Mouse (Mus musculus) midbrain, embryonic 15.5 days (tissue): Measurements from ENCODE around the gene Pik3r2. TPM values are rescaled to one million over a fixed set of nuclear protein-coding genes. Genes with fewer than 3 reads are reported as not detected.
A peak's percentile ranks its signal among the peaks of the same experiment; 100 is the strongest.

Experiments
- ATAC-seq: fragments of 200-750 bp; cut with Nextera tagmentation; replicated peaks from 2 replicates; pipeline ENCODE4 v1.8.0; 2017; ENCODE audit warnings: moderate TSS enrichment
- H3K27ac ChIP-seq: fragments of 300-500 bp; sonication (generic); 2 replicates; pipeline ENCODE4 v1.5.1; 2015; ENCODE audit warnings: mild to moderate bottlenecking, inconsistent platforms
- H3K27me3 ChIP-seq: fragments of 300-500 bp; sonication (generic); replicated peaks from 2 replicates; pipeline ENCODE4 v1.6.1; 2015; ENCODE audit warnings: inconsistent platforms
- H3K36me3 ChIP-seq: fragments of 300-500 bp; sonication (generic); replicated peaks from 2 replicates; pipeline ENCODE4 v1.6.1; 2015; ENCODE audit warnings: inconsistent platforms
- H3K4me1 ChIP-seq: fragments of 300-500 bp; sonication (generic); 2 replicates; pipeline ENCODE4 v1.6.1; 2015; ENCODE audit warnings: inconsistent platforms
- H3K4me2 ChIP-seq: fragments of 300-500 bp; sonication (generic); 2 replicates; pipeline ENCODE4 v1.6.1; 2015; ENCODE audit warnings: inconsistent platforms, mild to moderate bottlenecking, moderate library complexity
- H3K4me3 ChIP-seq: fragments of 300-500 bp; sonication (generic); 2 replicates; pipeline ENCODE4 v1.5.1; 2015; ENCODE audit warnings: mild to moderate bottlenecking, inconsistent platforms
- H3K9ac ChIP-seq: fragments of 300-500 bp; sonication (generic); 2 replicates; pipeline ENCODE4 v1.6.1; 2015; ENCODE audit warnings: mild to moderate bottlenecking, inconsistent platforms
- H3K9me3 ChIP-seq: fragments of 300-500 bp; sonication (generic); 2 replicates; pipeline ENCODE4 v1.6.1; 2016; ENCODE audit warnings: inconsistent platforms
- WGBS: fragments of 180-500 bp; shearing (Covaris S2); methylation state at CpG from one replicate; pipeline ENCODE4 v1.1.7; 2015; ENCODE audit warnings: mixed read lengths; 5-methylcytosine and 5-hydroxymethylcytosine counted together
- polyA plus RNA-seq: library from polyadenylated mRNA; unstranded; fragments of >200 nt; fragmentation: Nextera tagmentation; extraction: Ambion mirVana; gene quantifications from 2 replicates; pipeline ENCODE4 v1.2.1, GENCODE M21; 2015

The Pik3r2 gene
- polyA plus RNA-seq, 1 experiment from 2014 or later, result 113 TPM

DNA sequence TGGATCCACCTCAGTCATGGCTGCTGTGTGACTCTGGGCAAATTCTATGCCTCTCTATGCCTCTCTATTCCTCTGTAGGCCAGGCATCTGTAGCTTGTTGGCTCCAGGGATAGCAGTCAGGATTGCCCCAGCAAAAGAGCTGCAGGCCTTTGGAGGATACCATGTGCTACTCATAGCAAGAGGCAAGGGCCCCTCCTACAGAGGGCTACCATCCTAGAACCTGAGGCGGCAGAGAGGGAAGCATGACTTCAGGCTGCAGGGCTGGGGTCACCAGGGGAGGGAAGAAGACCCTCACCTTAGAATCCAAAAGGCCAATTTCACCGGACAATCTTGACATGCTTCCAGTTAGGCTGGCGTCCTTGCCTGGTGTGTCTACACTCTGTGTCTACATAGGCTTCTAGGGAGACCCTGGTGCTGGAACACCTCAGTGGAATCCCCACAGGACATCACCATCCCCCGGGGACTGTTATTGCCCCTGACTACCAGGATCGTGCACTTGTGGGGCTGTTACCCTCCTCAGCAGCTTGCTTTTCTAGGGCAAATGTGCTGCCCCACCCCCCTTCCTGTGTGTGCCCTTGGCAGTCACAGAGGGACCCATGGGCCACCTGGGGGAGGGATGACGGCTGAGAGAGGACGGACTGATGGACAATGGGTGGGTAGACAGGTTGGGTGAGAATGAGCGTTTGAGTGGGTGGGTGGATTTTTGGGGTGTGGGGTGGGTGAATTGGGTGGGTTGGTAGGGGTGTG lies 32.6 kb upstream of the Pik3r2 start:
- ATAC-seq, result no peak
- Histone ChIP-seq H3K27ac (no peak overlapping the region), H3K9ac (no peak overlapping the region), H3K9me3 (no peaks in the 10 kb centered on the region), H3K36me3 (no peaks in the 10 kb centered on the region), H3K27me3 (peaks cover 27% of the 10 kb centered on the region), H3K4me3 (no peak overlapping the region), H3K4me1 (peaks cover 11% of the 10 kb centered on the region), H3K4me2 (no peak overlapping the region)
- WGBS, result 80% methylated on average over 8 of the region's 8 CpGs

DNA sequence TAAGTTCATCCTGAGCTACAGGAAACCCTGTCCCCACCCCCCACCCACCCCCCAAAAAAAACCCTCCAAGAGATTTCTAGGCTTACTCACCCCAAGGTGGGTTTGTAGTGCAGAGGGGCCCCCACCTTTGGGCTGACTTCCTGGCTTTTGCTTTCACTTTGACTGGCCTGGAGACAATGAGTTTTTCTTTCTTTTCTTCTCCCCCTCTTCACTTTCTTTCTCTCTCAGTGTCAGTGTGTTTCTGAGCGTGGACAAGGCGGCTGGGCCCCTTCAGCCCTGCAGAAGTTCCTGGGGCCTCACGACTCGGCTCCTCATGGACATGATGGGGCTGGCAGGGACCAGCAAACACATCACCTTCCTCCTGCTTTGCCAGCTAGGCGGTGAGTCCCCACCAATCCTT lies 31.7 kb upstream of the Pik3r2 start, which contains the start of gene Il12rb1:
Gene Il12rb1 (plus strand): TSS at position 211 of the 400 bp plus-strand sequence.
- H3K27me3 ChIP-seq, result peaks cover 34% of the 10 kb centered on the region
- no peak within 1 kb of the TSS for H3K27ac ChIP-seq
- no peaks in the 10 kb centered on the region for H3K36me3 ChIP-seq
- no peak within 1 kb of the TSS for H3K4me3 ChIP-seq
- WGBS, result 46% methylated on average over 5 of the region's 5 CpGs
- no peak within 1 kb of the TSS for H3K4me2 ChIP-seq
- peaks cover 18% of the 10 kb centered on the region for H3K4me1 ChIP-seq
- H3K9ac ChIP-seq, result no peak within 1 kb of the TSS
- ATAC-seq, result no peak
- H3K9me3 ChIP-seq, result no peaks in the 10 kb centered on the region

- no peak overlapping the region for H3K4me3 ChIP-seq
- 62% methylated on average over 1 of the region's 1 CpGs for WGBS
These were observed 30.8 kb upstream of the Pik3r2 start for GRCm38 (mm10) chr8:70807304-70807703.

DNA sequence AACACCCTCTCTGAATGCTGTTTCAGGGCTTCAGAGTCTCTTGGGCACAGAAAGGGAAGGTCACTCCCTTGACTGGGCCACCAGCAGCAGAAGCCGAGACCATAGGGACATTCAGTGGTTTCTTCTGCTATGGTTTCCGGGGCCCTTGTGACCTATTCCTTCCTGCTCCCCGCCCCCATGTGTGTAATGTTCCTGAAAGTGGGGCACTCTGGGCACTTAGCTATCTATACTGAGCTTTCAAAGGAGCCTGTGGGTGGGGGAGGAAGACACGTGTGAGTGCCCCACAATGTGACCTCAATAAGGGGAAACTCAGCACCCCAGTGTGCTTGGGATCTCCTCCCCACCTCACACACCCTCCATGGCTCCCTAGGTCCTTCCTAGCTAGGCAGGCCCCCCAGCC lies 30.0 kb upstream of the Pik3r2 start:
- Histone ChIP-seq H3K4me2 (no peak overlapping the region), H3K9ac (no peak overlapping the region), H3K27me3 (peaks cover 44% of the 10 kb centered on the region), H3K9me3 (no peaks in the 10 kb centered on the region), H3K36me3 (no peaks in the 10 kb centered on the region), H3K4me1 (peaks cover 18% of the 10 kb centered on the region), H3K27ac (no peak overlapping the region), H3K4me3 (no peak overlapping the region)
- no peak for ATAC-seq
- WGBS, result 74% methylated on average over 4 of the region's 4 CpGs

More at GRCm38 (mm10) chr8:70807304-70807703, 30.8 kb upstream of the Pik3r2 start:
- Histone ChIP-seq H3K4me2 (no peak overlapping the region), H3K27ac (no peak overlapping the region), H3K36me3 (no peaks in the 10 kb centered on the region), H3K9me3 (no peaks in the 10 kb centered on the region), H3K4me1 (peaks cover 18% of the 10 kb centered on the region), H3K27me3 (peaks cover 43% of the 10 kb centered on the region), H3K9ac (no peak overlapping the region)
- ATAC-seq, result no peak

- under 1% methylated on average over 45 of the region's 45 CpGs for WGBS
- H3K4me1 ChIP-seq, result peaks cover 21% of the 10 kb centered on the region
- peaks cover 56% of the 10 kb centered on the region for H3K27me3 ChIP-seq
- no peaks in the 10 kb centered on the region for H3K9me3 ChIP-seq
- no peaks in the 10 kb centered on the region for H3K36me3 ChIP-seq
- H3K4me3 ChIP-seq, result peak within 1 kb of the TSS; percentile 55
- H3K4me2 ChIP-seq, result peak within 1 kb of the TSS; percentile 88
- peak; percentile 88 for ATAC-seq
- H3K9ac ChIP-seq, result peak within 1 kb of the TSS; percentile 44
- no peak within 1 kb of the TSS for H3K27ac ChIP-seq
These were observed 28.1 kb upstream of the Pik3r2 start, which contains the start of gene Mast3 for GRCm38 (mm10) chr8:70804481-70805206. Gene Mast3 (minus strand): TSS chr8:70805054.

GRCm38 (mm10) chr8:70803761-70804480 lies 27.4 kb upstream of the Pik3r2 start:
- Histone ChIP-seq H3K27me3 (peaks cover 63% of the 10 kb centered on the region), H3K4me2 (peak overlapping the region; percentile 88), H3K9ac (no peak overlapping the region), H3K9me3 (no peaks in the 10 kb centered on the region), H3K27ac (no peak overlapping the region), H3K4me3 (peak overlapping the region; percentile 55), H3K4me1 (peaks cover 21% of the 10 kb centered on the region), H3K36me3 (no peaks in the 10 kb centered on the region)
- ATAC-seq, result 0 out of 2 replicates have a peak, but pooled peaks have one; percentile 18
- WGBS, result 2% methylated on average over 44 of the region's 47 CpGs

GRCm38 (mm10) chr8:70802786-70803510 lies 26.4 kb upstream of the Pik3r2 start:
- H3K27ac ChIP-seq, result no peak overlapping the region
- peaks cover 70% of the 10 kb centered on the region for H3K27me3 ChIP-seq
- no peaks in the 10 kb centered on the region for H3K9me3 ChIP-seq
- no peak overlapping the region for H3K4me2 ChIP-seq
- no peaks in the 10 kb centered on the region for H3K36me3 ChIP-seq
- no peak overlapping the region for H3K4me3 ChIP-seq
- no peak for ATAC-seq
- peaks cover 28% of the 10 kb centered on the region for H3K4me1 ChIP-seq
- no peak overlapping the region for H3K9ac ChIP-seq
- 75% methylated on average over 11 of the region's 11 CpGs for WGBS

DNA sequence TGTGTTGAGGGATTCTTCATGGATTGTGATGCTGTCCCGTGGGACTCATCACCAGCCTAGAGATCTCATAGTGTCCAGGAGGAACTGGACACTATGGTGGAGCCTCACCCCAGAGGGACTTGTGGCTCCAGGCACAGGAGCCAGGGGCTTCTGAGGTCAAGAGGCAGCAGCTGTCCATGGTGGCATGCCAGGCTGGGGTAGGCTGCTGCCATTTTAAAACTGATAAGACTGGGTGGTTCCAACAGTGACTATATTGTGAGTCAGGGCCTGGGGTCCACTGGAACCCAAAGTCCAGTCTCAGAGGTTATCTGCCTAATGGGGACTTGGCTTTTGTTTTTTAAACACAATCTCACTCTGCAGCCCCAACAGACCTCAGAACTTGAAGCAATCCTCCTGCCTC lies 25.3 kb upstream of the Pik3r2 start:
- ATAC-seq, result no peak
- Histone ChIP-seq H3K27me3 (peaks cover 68% of the 10 kb centered on the region), H3K27ac (no peak overlapping the region), H3K9me3 (no peaks in the 10 kb centered on the region), H3K4me1 (peaks cover 34% of the 10 kb centered on the region), H3K36me3 (no peaks in the 10 kb centered on the region), H3K9ac (no peak overlapping the region), H3K4me2 (no peak overlapping the region), H3K4me3 (no peak overlapping the region)
- 87% methylated on average over 1 of the region's 1 CpGs for WGBS

DNA sequence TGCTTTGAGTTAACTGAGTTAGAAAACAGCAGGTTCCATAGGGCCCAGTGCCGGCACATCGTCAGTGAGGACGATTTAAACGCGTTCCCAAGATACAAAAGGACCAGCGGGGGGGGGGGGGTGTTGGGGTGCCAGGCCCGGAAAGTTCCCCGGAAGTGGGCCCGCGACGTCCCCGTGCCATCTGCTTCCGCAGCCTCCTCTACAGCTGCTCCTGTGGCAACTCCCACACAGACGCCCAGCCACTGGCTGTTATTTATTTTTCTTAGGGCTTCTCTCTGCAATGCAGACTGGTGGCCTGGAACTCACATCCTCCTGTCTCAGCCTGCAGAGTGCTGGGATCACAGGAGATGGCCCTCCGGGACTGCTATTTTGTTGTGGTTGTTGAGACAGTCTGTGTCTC lies 24.6 kb upstream of the Pik3r2 start:
- Histone ChIP-seq H3K9ac (no peak overlapping the region), H3K4me1 (peaks cover 40% of the 10 kb centered on the region), H3K27ac (no peak overlapping the region), H3K9me3 (no peaks in the 10 kb centered on the region), H3K36me3 (no peaks in the 10 kb centered on the region), H3K27me3 (peaks cover 62% of the 10 kb centered on the region), H3K4me3 (no peak overlapping the region), H3K4me2 (no peak overlapping the region)
- no peak for ATAC-seq
- WGBS, result 36% methylated on average over 15 of the region's 15 CpGs

DNA sequence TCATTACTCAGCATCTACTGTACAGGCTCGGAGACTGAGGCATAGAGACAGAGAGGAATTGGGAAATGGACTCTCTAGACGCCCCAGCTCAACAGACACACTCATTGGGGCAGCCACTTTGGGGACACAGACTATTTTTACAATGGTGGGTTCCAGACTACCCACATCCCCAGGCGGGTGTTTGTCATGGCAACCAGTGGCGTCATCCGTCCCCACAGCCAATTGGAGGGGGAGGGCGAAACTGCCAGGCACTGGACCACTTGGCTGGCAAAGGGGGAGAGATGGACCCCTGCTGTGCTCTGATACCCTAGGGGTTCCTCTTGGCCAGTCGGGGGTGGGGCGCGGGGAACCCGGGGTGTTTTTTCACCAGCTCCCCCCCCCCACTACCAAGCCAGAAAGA lies 24.1 kb upstream of the Pik3r2 start:
- WGBS, result 44% methylated on average over 10 of the region's 10 CpGs
- Histone ChIP-seq H3K9ac (no peak overlapping the region), H3K4me3 (no peak overlapping the region), H3K27me3 (peaks cover 57% of the 10 kb centered on the region), H3K36me3 (no peaks in the 10 kb centered on the region), H3K4me2 (no peak overlapping the region), H3K9me3 (no peaks in the 10 kb centered on the region), H3K4me1 (peaks cover 44% of the 10 kb centered on the region), H3K27ac (no peak overlapping the region)
- ATAC-seq, result no peak

- H3K4me2 ChIP-seq, result peak overlapping the region; percentile 93
- H3K9ac ChIP-seq, result peak overlapping the region; percentile 71; the same call in 1 of the 2 replicates
- peaks cover 31% of the 10 kb centered on the region for H3K4me1 ChIP-seq
- H3K4me3 ChIP-seq, result peak overlapping the region; percentile 60
- H3K27me3 ChIP-seq, result peaks cover 41% of the 10 kb centered on the region
- no peak overlapping the region for H3K27ac ChIP-seq
- ATAC-seq, result no peak
- 13% methylated on average over 15 of the region's 15 CpGs for WGBS
- no peaks in the 10 kb centered on the region for H3K36me3 ChIP-seq
- no peaks in the 10 kb centered on the region for H3K9me3 ChIP-seq
These were observed 21.8 kb upstream of the Pik3r2 start for GRCm38 (mm10) chr8:70798281-70798680.
